Mouse (Mus musculus): ENCODE results near the gene Ubd. TPM values are rescaled to one million over a fixed set of nuclear protein-coding genes. Genes with fewer than 3 reads are reported as not detected.

Ubd gene
- polyA plus RNA-seq, 1 experiment from 2014 or later: 0.28 TPM

Other genes starting within 250 kb of the Ubd start
- 104 and 117 TPM in 2 replicates for gene Ppp1r11, start 242.2 kb upstream of the Ubd start, polyA plus RNA-seq (2015; fragmentation: Nextera tagmentation; extraction: Ambion mirVana)
- 93.7 and 96.4 TPM in 2 replicates for gene Znrd1, start 235.3 kb upstream of the Ubd start, polyA plus RNA-seq (2015; fragmentation: Nextera tagmentation; extraction: Ambion mirVana)
- 7.2 and 7.7 TPM in 2 replicates for gene Znrd1as, start 235.3 kb upstream of the Ubd start, polyA plus RNA-seq (2015; fragmentation: Nextera tagmentation; extraction: Ambion mirVana)
- not detected in 2 replicates for gene 2410137M14Rik, start 212.7 kb upstream of the Ubd start, polyA plus RNA-seq (2015; fragmentation: Nextera tagmentation; extraction: Ambion mirVana)
- 0.33 and 0.38 TPM in 2 replicates for gene H2-M5, start 204.4 kb upstream of the Ubd start, polyA plus RNA-seq (2015; fragmentation: Nextera tagmentation; extraction: Ambion mirVana)
- 70.1 and 73.4 TPM in 2 replicates for gene Zfp57, start 192.7 kb upstream of the Ubd start, polyA plus RNA-seq (2015; fragmentation: Nextera tagmentation; extraction: Ambion mirVana)
- 0.11 TPM in 1 of 2 replicates, not detected in the other for gene Mog, start 170.5 kb upstream of the Ubd start, polyA plus RNA-seq (2015; fragmentation: Nextera tagmentation; extraction: Ambion mirVana)
- gene Gabbr1, start 147.9 kb upstream of the Ubd start, polyA plus RNA-seq (2015; fragmentation: Nextera tagmentation; extraction: Ambion mirVana): 5.6 and 7.3 TPM in 2 replicates
- gene Olfr90, start 105.4 kb upstream of the Ubd start, polyA plus RNA-seq (2015; fragmentation: Nextera tagmentation; extraction: Ambion mirVana): not detected in 2 replicates
- gene Olfr91, start 95.6 kb upstream of the Ubd start, polyA plus RNA-seq (2015; fragmentation: Nextera tagmentation; extraction: Ambion mirVana): not detected in 2 replicates
- not detected in 2 replicates for gene Olfr92, start 73.8 kb upstream of the Ubd start, polyA plus RNA-seq (2015; fragmentation: Nextera tagmentation; extraction: Ambion mirVana)
- gene Olfr93, start 32.4 kb upstream of the Ubd start, polyA plus RNA-seq (2015; fragmentation: Nextera tagmentation; extraction: Ambion mirVana): not detected in 2 replicates
- not detected in 2 replicates for gene Olfr94, start 7.1 kb downstream of the Ubd start, polyA plus RNA-seq (2015; fragmentation: Nextera tagmentation; extraction: Ambion mirVana)
- gene Olfr95, start 19.2 kb downstream of the Ubd start, polyA plus RNA-seq (2015; fragmentation: Nextera tagmentation; extraction: Ambion mirVana): not detected in 2 replicates
- gene Olfr96, start 26.3 kb downstream of the Ubd start, polyA plus RNA-seq (2015; fragmentation: Nextera tagmentation; extraction: Ambion mirVana): not detected in 2 replicates
- gene Olfr97, start 43.4 kb downstream of the Ubd start, polyA plus RNA-seq (2015; fragmentation: Nextera tagmentation; extraction: Ambion mirVana): not detected in 2 replicates
- not detected in 2 replicates for gene Olfr98, start 69.9 kb downstream of the Ubd start, polyA plus RNA-seq (2015; fragmentation: Nextera tagmentation; extraction: Ambion mirVana)
- 2.3 and 3.1 TPM in 2 replicates for gene H2-M3, start 76.3 kb downstream of the Ubd start, polyA plus RNA-seq (2015; fragmentation: Nextera tagmentation; extraction: Ambion mirVana)
- gene Olfr99, start 89.6 kb downstream of the Ubd start, polyA plus RNA-seq (2015; fragmentation: Nextera tagmentation; extraction: Ambion mirVana): not detected in 2 replicates
- not detected in 2 replicates for gene Olfr101, start 110.4 kb downstream of the Ubd start, polyA plus RNA-seq (2015; fragmentation: Nextera tagmentation; extraction: Ambion mirVana)
- not detected in 2 replicates for gene Olfr102, start 123.2 kb downstream of the Ubd start, polyA plus RNA-seq (2015; fragmentation: Nextera tagmentation; extraction: Ambion mirVana)
- not detected in 2 replicates for gene Olfr103, start 145.8 kb downstream of the Ubd start, polyA plus RNA-seq (2015; fragmentation: Nextera tagmentation; extraction: Ambion mirVana)
- gene Olfr104-ps, start 165.7 kb downstream of the Ubd start, polyA plus RNA-seq (2015; fragmentation: Nextera tagmentation; extraction: Ambion mirVana): not detected in 2 replicates
- gene Olfr105-ps, start 185.1 kb downstream of the Ubd start, polyA plus RNA-seq (2015; fragmentation: Nextera tagmentation; extraction: Ambion mirVana): not detected in 2 replicates
- not detected in 2 replicates for gene Olfr106-ps, start 196.5 kb downstream of the Ubd start, polyA plus RNA-seq (2015; fragmentation: Nextera tagmentation; extraction: Ambion mirVana)
- not detected in 2 replicates for gene Olfr107, start 205.3 kb downstream of the Ubd start, polyA plus RNA-seq (2015; fragmentation: Nextera tagmentation; extraction: Ambion mirVana)